Mouse (Mus musculus): Measurements from ENCODE around the gene Myo15b. TPM values are rescaled to one million over a fixed set of nuclear protein-coding genes. Genes with fewer than 3 reads are reported as not detected.

Gene Myo15b
- polyA plus RNA-seq, 1 experiment: not detected

- Histone ChIP-seq H3K79me3 (ENCODE audit: low read depth) (no peaks in the 10 kb centered on the region), H3ac (ENCODE audit: control insufficient read depth, insufficient read length, low read depth) (no peak overlapping the region), H3K27me3 (ENCODE audit: control insufficient read depth, insufficient read depth, insufficient read length) (no peaks in the 10 kb centered on the region), H3K79me2 (ENCODE audit: control insufficient read depth, insufficient read depth) (no peaks in the 10 kb centered on the region), H3K36me3 (ENCODE audit: control insufficient read depth, insufficient read depth) (peaks cover 11% of the 10 kb centered on the region), H3K4me3 (ENCODE audit: insufficient read depth, poor library complexity, severe bottlenecking) (no peak overlapping the region)
- TF ChIP-seq CEBPB (IDR thresholded peaks at IDR 0.05; ENCODE audit: low read depth): no peak
- no peak for TF ChIP-seq CTCF (IDR thresholded peaks at IDR 0.05; ENCODE audit: control insufficient read depth, insufficient read depth, insufficient read length)
- TF ChIP-seq USF1 (IDR thresholded peaks at IDR 0.05; ENCODE audit: low read depth): no peak
- TF ChIP-seq FOSL1 (IDR thresholded peaks at IDR 0.05; ENCODE audit: insufficient read depth, low read length, poor library complexity, severe bottlenecking): no peak
- TF ChIP-seq MAX (IDR thresholded peaks at IDR 0.05): no peak
These were observed 47.0 kb downstream of the Myo15b start for GRCm38 (mm10) chr11:115904956-115905790.

GRCm38 (mm10) chr11:115906116-115906515 lies 47.9 kb downstream of the Myo15b start:
- no peak overlapping the region for H3K4me3 ChIP-seq (ENCODE audit: insufficient read depth, poor library complexity, severe bottlenecking)
- peaks cover 11% of the 10 kb centered on the region for H3K36me3 ChIP-seq (ENCODE audit: control insufficient read depth, insufficient read depth)
- TF ChIP-seq CTCF (IDR thresholded peaks at IDR 0.05; ENCODE audit: control insufficient read depth, insufficient read depth, insufficient read length): no peak
- TF ChIP-seq MYOD1 (IDR thresholded peaks at IDR 0.05; ENCODE audit: control insufficient read depth, insufficient read length, low read depth): no peak
- no peak for TF ChIP-seq USF1 (IDR thresholded peaks at IDR 0.05; ENCODE audit: low read depth)
- no peak for TF ChIP-seq MAX (IDR thresholded peaks at IDR 0.05)
- TF ChIP-seq FOSL1 (IDR thresholded peaks at IDR 0.05; ENCODE audit: insufficient read depth, low read length, poor library complexity, severe bottlenecking): no peak
- no peak for TF ChIP-seq CEBPB (IDR thresholded peaks at IDR 0.05; ENCODE audit: low read depth)
- TF ChIP-seq MYOG (IDR thresholded peaks at IDR 0.05; ENCODE audit: control insufficient read depth, extremely low read depth, insufficient read length): no peak
- H3K27me3 ChIP-seq (ENCODE audit: control insufficient read depth, insufficient read depth, insufficient read length): no peaks in the 10 kb centered on the region
- H3ac ChIP-seq (ENCODE audit: control insufficient read depth, insufficient read length, low read depth): no peak overlapping the region
- no peaks in the 10 kb centered on the region for H3K79me3 ChIP-seq (ENCODE audit: low read depth)
- H3K79me2 ChIP-seq (ENCODE audit: control insufficient read depth, insufficient read depth): no peaks in the 10 kb centered on the region

GRCm38 (mm10) chr11:115906521-115906920 lies 48.3 kb downstream of the Myo15b start:
- no peak for TF ChIP-seq CEBPB (IDR thresholded peaks at IDR 0.05; ENCODE audit: low read depth)
- no peak for TF ChIP-seq MYOD1 (IDR thresholded peaks at IDR 0.05; ENCODE audit: control insufficient read depth, insufficient read length, low read depth)
- TF ChIP-seq USF1 (IDR thresholded peaks at IDR 0.05; ENCODE audit: low read depth): no peak
- no peak for TF ChIP-seq MYOG (IDR thresholded peaks at IDR 0.05; ENCODE audit: control insufficient read depth, extremely low read depth, insufficient read length)
- no peak for TF ChIP-seq MAX (IDR thresholded peaks at IDR 0.05)
- TF ChIP-seq FOSL1 (IDR thresholded peaks at IDR 0.05; ENCODE audit: insufficient read depth, low read length, poor library complexity, severe bottlenecking): no peak
- no peak for TF ChIP-seq CTCF (IDR thresholded peaks at IDR 0.05; ENCODE audit: control insufficient read depth, insufficient read depth, insufficient read length)
- H3K36me3 ChIP-seq (ENCODE audit: control insufficient read depth, insufficient read depth): peaks cover 11% of the 10 kb centered on the region
- H3K79me3 ChIP-seq (ENCODE audit: low read depth): no peaks in the 10 kb centered on the region
- no peaks in the 10 kb centered on the region for H3K79me2 ChIP-seq (ENCODE audit: control insufficient read depth, insufficient read depth)
- H3ac ChIP-seq (ENCODE audit: control insufficient read depth, insufficient read length, low read depth): no peak overlapping the region
- H3K27me3 ChIP-seq (ENCODE audit: control insufficient read depth, insufficient read depth, insufficient read length): no peaks in the 10 kb centered on the region
- H3K4me3 ChIP-seq (ENCODE audit: insufficient read depth, poor library complexity, severe bottlenecking): no peak overlapping the region

- no peaks in the 10 kb centered on the region for H3K79me2 ChIP-seq (ENCODE audit: control insufficient read depth, insufficient read depth)
- no peak overlapping the region for H3K4me3 ChIP-seq (ENCODE audit: insufficient read depth, poor library complexity, severe bottlenecking)
- peaks cover 15% of the 10 kb centered on the region for H3K36me3 ChIP-seq (ENCODE audit: control insufficient read depth, insufficient read depth)
- TF ChIP-seq USF1 (IDR thresholded peaks at IDR 0.05; ENCODE audit: low read depth): no peak
- peak; percentile 17 for TF ChIP-seq MYOD1 (IDR thresholded peaks at IDR 0.05; ENCODE audit: control insufficient read depth, insufficient read length, low read depth)
- H3K27me3 ChIP-seq (ENCODE audit: control insufficient read depth, insufficient read depth, insufficient read length): no peaks in the 10 kb centered on the region
- H3K79me3 ChIP-seq (ENCODE audit: low read depth): no peaks in the 10 kb centered on the region
- no peak overlapping the region for H3ac ChIP-seq (ENCODE audit: control insufficient read depth, insufficient read length, low read depth)
These were observed 52.9 kb downstream of the Myo15b start for GRCm38 (mm10) chr11:115911134-115911561.

- no peaks in the 10 kb centered on the region for H3K27me3 ChIP-seq (ENCODE audit: control insufficient read depth, insufficient read depth, insufficient read length)
- H3K4me3 ChIP-seq (ENCODE audit: insufficient read depth, poor library complexity, severe bottlenecking): no peak within 1 kb of the TSS
- peaks cover 15% of the 10 kb centered on the region for H3K36me3 ChIP-seq (ENCODE audit: control insufficient read depth, insufficient read depth)
- TF ChIP-seq MAX (IDR thresholded peaks at IDR 0.05) (no peak), MYOG (IDR thresholded peaks at IDR 0.05; ENCODE audit: control insufficient read depth, extremely low read depth, insufficient read length) (no peak), MYOD1 (IDR thresholded peaks at IDR 0.05; ENCODE audit: control insufficient read depth, insufficient read length, low read depth) (no peak), USF1 (IDR thresholded peaks at IDR 0.05; ENCODE audit: low read depth) (no peak), FOSL1 (IDR thresholded peaks at IDR 0.05; ENCODE audit: insufficient read depth, low read length, poor library complexity, severe bottlenecking) (no peak), CTCF (IDR thresholded peaks at IDR 0.05; ENCODE audit: control insufficient read depth, insufficient read depth, insufficient read length) (no peak), CEBPB (IDR thresholded peaks at IDR 0.05; ENCODE audit: low read depth) (no peak)
- no peaks in the 10 kb centered on the region for H3K79me2 ChIP-seq (ENCODE audit: control insufficient read depth, insufficient read depth)
- H3ac ChIP-seq (ENCODE audit: control insufficient read depth, insufficient read length, low read depth): no peak within 1 kb of the TSS
- H3K79me3 ChIP-seq (ENCODE audit: low read depth): no peaks in the 10 kb centered on the region
These were observed 53.6 kb downstream of the Myo15b start, which contains the start of gene Smim6 for GRCm38 (mm10) chr11:115911632-115912376. Gene Smim6 (plus strand): TSS chr11:115912017.

Data from C2C12 (cell line).